Mouse (Mus musculus) adrenal gland, postnatal 4 days (tissue): Measurements from ENCODE around the gene Sms. TPM values are rescaled to one million over a fixed set of nuclear protein-coding genes. Genes with fewer than 3 reads are reported as not detected.

Experiments
- DNase-seq, 2 experiments: peaks; one replicate each; pipeline ENCODE4 v3.0.0; 2021 to 2022; ENCODE audit warnings: low spot score in 2 of 2, mixed read lengths in 2 of 2
- long read RNA-seq, 2 experiments: library from polyadenylated mRNA; stranded (forward); transcript quantifications; one replicate each; pipeline ENCODE4 v2.0.0; 2021
- total RNA-seq, 2 experiments: library from RNA; stranded (reverse); gene quantifications; 2 replicates each; pipeline ENCODE4 v1.2.3; 2021

The Sms gene
- 10 to 100 TPM; 26.0 to 27.3 TPM for total RNA-seq
- long read RNA-seq, experiment 1, transcript Sms-201 (11 exons, 3,717 nt) = major isoform, 12 of 17 reads
- long read RNA-seq, experiment 1, partial matches to known transcripts = 2 of 17 reads
- long read RNA-seq, experiment 1, other reads (novel, unspliced or antisense) = 3 of 17 reads
- long read RNA-seq, experiment 2, transcript Sms-201 (11 exons, 3,717 nt) = major isoform, 22 of 29 reads
- long read RNA-seq, experiment 2, partial matches to known transcripts = 2 of 29 reads
- long read RNA-seq, experiment 2, other reads (novel, unspliced or antisense) = 3 of 29 reads

DNA sequence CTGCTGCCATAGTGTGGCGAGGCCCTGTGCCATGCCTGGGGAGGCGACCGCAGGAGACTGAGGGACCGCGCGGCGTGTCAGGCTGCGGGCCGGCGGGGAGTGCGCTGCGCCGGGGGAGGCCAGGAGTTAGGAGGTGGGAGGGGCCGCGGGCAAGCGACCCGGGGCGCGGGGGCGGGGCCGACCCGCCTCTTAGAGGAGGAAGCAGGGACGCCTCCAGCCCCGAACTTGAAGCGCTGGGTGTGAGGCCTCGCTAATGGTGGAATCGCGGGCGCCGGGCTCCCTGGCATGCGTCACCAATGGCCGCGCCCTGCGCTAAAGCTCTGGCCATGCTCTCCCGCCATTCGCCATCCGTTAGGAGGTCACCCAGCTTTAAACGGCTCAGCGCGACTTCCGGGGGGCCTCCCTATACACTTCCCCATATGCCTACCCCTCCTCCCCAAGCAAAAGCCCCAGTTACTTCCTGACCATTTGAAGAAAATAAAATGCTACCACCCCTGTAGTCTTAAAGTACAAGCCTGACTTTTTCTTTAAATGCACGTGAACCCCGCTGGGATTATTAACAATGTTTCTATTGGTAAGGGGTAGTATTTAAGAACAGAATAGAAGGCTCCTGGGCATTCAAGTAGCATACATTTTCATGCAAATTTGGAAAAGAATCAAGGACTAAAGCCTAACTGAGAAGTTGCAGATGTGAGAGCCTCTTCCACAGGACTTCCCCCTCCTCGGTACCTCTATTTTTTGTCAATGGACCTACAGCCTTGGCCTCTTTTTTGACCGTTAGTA is at the start of gene Sms:
TSS of gene Sms (minus strand) at position 344 of the 783 bp plus-strand sequence.
- peak; percentile 32 to 36 for DNase-seq

DNA sequence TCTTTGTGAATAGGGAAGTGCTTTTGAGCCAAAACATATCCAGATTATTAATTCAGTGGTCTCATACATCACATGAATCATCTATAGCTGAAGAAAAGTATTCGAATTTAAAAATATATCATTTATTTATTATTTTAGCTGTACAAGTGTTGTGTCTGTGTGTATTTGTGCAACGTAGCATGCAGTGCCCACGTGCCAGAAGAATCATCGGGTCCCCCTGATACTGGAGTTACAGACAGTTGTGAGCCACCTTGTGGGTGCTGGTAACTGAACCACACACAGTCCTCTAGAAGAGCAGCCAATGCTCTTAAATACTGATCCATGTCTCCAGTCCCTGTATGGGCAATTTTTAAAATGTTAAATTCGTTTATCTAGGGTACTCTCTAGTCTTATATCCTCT is 14.3 kb upstream of the Sms start:
- no peak for DNase-seq

DNA sequence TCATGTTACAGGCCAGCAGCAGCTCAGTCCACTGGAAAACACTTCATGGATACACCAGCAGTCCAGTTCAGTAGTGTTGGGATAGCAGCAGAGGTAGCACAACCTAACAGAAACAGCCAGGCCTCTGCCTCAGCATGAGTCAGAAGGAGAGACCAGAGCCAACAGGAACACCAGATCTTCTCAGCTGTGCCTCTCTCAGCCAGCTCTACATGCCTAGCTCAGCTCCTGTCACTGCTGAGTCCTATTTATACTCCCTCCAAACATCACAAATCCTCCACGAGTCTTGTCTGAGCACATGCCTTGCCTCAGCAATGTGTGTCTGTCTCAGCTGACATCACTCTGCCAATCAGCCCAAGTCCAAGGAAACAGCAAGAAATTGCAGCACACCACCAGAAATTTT is 12.4 kb upstream of the Sms start:
- DNase-seq = no peak

DNA sequence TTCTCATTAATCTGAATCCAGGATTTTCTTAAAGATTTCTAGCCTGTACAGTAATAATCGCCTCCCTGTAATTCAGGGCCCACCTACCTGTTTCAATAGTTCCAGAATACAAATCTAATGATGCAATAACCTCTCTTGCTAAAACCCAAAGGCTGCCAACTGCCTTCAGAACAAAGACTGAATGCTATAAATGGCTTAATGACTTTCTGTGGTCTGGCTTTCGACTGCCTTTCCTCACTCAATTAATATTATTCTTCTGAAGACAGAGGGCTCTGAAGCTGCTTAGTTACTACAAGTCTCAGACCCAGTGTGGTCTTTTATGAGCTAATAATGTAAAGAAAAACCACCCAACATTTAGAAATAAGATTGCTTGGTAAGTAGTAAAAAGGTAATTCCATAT is 9.8 kb upstream of the Sms start:
- no peak for DNase-seq

DNA sequence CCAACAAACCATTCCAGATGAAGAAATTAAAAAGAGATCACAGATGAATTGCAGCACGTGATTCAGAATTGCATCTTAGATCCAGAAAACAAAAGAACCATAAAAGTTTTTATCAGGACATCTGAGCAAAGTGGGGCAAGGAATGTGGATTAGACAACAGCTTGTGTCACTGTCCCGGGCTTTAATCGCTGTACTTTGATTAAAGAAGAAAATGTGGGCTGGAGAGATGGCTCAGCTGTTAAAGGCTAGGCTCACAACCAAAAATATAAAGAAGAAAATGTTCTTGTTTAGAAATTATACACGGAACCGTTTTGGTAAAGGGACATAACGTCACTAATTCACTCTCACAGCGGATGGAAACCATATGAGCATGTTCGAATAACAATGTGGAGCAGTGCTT is 7.9 kb upstream of the Sms start:
- DNase-seq = no peak

DNA sequence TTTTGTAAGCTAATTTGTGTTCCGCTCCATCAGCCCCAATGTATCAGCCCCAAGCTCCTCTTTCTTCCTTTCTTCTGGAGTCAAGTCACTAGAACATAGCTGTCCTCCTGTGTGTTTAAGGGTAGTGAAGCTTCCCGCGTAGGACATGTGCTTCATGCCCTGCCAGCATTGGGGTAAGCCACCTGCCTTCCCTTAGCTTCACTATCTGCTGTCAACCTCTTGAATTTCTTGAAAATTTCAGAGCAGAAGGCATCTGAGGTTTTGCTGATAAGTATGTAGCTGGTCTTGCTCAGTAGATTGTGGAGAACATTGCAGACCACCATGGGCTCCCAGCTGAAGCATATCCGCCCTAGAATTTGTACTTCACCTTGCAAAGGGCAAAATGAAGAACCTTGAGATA is 1.1 kb upstream of the Sms start:
- DNase-seq = no peak

DNA sequence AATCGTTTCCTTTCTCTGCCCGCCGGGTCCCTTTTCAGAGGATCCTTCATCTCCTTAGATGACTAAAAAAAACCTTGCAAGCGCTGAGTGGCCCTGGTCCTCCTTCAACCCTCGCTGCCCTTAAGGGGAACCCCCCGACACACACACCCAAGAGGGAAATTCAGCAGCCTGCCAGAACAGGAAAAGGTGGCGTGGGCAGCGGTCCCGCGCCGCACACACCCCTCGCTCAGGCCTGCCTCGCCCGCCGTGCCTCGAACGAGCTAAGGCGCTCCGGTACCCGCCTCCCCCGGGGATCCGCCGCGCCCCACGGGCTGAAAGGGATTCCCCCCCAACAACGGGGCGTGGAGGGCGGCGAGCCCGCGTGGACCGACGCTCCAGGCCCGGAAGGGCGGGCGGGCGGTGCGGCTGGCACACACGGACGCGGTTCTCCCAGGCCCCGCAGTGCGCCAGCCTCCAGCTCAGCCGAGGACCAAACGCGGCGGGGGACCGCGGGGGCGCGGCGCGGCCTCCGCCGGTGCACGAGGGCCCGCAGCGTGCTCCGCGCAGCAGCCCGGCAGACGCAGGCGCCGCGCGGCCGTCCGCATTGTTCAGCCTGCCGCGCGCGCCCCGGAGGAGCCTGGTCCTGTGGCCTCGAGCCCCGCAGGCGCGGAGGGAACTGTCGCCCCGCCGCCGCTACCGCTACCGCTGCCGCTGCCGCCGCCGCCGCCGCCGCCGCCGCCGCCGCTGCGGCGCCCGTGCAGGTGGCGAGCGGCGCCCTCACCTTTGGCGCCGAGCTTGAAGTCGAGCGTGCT is 747 bp downstream of the Sms start:
- peak; percentile 3 for DNase-seq

DNA sequence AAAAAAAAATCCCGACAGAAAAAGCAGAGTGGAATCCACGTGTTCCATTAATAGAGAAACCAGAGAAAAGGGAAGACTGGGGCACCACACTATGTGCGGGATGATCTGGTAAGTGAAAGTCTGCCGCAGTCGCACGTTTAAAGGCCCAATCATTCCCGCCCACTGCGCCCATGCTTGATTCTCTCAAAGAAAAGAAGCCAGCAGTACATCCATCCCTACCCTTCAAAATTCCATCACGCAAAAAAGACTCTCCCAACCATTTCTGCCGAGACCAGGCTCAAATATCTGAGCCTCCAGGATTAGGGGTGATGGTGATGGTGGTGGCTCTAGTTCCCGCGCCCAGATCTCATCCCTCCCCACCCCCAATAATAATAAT is 1.3 kb downstream of the Sms start:
- DNase-seq = no peak

DNA sequence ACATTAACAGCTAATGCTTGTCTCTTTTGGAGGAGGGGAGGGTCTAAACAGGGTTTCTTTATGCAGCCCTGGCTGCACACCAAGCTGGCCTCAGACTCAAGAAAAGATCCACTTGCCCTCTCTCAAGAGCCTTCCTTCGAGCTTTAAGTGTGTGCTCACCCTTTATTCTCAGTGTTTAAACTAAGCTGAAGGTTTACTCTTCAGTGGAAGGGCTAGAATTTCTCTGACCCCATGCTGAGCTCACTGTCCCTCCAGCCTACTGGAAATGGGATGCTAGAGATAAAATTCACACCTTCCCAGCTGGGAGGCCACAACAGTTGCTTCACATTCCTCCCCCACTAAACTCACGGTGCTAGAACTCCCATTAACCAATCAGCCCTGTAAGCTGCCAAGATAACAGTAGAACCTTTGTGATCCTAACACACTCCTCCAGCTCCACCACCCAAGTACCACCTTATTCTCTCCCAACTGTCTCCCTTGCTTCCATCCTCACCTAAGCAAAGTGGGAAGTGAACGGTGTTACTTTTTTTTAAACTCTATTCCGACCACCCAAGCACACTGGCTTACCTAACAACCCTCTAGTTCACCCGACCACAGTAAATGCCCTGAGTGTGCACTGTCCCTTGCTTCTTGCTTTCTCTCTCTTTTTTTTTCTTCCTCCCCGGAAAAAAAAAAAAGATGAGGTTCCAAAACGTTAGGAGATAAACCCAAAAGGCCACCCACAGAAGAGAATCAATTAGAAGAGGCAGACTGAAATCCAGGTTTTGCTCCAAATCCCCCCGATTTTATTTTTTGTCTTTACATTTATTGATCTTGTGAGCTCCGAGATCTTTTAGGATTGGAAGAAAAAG is 2.0 kb downstream of the Sms start:
- no peak for DNase-seq

DNA sequence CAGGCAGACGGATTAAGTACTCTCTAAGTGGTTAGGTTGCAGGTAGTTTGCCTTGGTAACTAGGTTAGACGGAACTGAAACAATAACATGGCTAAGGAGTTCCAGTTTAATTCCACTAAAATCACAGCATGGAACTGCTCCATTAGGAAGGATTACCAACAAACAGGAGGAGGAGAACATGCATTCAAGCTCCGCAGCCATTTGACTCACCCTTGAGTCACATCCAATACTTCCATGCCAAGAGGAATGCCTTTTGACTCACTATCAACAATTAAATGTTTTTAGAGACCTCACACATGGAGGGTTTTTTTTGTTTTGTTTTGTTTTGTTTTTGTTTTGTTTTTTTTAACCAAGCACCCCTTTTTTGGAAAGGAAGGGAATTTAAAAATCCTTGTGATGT is 3.3 kb downstream of the Sms start:
- no peak for DNase-seq

DNA sequence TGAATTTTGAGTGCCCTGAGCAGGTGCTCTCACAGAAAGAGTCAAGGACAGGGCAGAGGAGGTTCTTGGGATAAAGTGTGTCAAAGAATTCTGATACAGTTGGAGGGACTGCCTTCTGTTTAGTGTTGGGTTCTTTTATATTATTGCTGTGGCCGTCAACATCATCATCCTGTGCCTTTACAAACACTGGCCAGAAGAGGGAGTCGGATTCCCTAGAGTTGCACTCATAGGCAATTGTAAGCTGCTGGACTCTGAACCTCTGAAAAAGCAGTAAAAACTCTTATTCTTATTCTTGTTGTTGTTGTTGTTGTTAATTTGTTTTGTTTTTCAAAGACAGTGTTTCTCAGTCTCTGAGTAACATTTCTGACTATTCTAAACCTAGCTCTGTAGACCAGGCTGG is 5.3 kb downstream of the Sms start:
- DNase-seq = no peak

DNA sequence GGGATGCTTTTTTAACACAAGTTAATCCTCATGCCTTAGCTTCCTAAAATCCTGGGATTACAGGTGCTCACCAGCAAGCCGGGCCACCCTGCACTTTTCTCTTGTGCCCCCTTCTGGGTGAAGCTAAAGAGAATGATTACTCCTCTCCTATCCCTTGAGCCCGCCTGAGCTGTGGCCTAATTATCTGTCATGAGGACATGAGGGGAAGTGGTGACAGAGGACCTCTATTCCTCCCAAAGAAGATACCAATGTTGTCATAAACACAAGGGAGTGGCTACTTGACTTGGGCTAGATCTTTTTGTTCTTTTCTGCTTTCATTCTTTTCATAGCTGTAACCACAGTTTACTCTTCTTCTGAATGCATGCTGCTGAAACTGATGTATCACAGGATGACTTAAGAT is 9.2 kb downstream of the Sms start:
- DNase-seq = no peak

DNA sequence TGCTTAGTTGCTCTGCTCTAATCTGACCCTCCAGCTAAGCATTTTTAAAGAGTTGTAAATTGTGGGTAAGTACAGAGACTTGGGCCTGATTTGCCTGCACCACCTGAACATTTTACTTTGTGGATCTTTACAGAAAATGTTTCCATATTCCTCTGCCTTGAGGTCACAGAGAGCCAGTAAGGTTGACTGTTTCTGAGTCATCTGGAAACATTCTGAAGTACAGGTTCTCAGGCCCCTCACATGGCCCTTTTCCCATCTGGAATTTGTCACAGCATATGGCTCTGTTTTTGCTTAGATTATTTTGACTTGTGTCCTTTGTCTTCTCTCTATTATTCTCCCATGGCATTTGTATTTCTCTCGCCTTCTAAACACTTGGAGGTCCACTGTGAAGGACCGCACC is 10.2 kb downstream of the Sms start:
- no peak for DNase-seq

DNA sequence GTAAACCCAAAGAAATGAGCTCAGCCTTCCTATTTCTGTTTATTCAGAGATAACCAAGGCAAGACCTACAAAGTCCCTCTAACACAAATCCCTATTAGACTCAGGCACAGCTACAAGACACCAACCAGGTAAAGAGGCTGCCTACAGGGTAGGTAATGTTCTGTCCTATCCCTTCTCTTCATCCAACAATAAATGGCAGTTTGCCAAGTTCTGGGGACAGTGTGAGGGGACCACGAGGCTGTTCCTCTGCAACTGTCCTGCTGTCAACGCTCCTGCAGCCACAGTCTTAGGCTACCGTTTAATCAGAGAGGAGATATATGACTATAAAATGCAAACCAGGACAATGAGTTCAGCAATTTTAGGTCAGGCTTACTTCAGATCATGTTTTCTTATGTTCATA is 14.8 kb downstream of the Sms start:
- DNase-seq = no peak

DNA sequence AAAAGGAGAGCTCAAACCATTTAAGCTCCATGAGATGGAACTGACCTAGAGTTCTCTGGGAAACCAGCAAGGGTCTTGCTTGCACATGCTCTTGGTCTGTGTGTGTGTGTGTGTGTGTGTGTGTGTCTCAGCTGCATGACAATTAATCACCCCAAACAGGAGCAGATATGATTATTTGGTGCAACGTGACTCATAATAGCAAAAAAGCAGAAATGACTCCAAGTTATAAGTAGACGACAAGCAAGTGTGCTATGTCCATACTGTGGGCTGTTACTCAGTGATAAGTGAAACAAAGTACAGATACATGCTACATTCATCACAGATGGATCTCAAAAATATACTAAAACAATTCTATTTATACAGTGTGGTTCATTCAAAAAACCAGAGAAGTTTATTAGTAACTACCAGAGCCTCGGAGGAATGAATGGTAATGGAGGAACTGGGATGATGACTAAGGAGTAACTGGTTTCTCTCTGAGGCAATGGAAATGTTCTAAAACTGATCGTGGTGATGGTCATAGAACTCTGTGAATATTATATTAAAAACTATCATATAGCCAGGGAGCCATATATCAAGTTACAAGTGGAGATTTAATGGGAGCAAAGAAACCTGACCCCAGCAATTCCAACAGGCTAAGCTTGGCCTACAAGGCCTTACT is 15.8 kb downstream of the Sms start:
- no peak for DNase-seq

DNA sequence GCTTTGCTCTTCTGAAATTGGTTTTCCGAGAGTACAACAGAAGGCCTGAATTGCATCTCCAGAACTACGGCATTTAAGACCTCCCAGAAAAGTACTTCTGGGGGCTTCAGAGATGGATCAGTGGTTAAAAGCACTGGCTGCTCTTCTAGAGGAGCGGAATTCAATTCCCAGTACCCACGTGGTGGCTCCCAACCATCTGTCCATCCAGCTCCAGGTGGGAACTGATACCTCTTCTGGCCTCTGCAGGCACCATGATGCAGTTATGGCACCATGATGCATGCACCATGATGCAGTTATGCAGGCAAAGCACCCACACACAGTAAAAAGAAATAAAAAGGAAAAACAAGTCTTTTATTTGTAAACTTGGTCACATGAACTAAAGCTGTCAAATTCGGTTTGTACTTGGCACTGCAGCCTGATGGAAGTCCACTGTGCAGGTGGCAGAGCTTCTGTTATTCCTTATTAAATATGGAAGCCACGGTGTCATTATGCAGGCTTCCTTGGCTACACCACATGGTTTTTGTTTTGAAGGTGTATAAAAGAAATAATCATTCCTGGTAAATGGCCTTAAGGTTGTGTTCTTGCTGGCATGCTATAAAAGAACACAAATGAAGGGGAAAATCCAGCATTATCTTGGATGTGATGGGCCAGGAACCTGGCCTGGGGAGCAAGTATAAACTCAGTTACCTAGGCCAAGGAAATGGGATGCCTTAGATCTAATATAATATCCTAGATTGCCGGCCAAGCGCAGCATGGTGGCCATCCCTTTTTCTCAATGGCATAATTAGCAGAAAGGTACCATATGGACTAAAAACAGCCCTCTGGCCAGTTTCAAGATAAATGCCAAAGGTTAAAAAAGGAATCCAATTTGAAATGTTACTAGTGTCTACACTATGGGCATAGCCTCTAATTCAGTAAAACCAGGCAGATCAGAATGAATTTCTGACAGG is 20.1 kb downstream of the Sms start:
- DNase-seq = no peak

DNA sequence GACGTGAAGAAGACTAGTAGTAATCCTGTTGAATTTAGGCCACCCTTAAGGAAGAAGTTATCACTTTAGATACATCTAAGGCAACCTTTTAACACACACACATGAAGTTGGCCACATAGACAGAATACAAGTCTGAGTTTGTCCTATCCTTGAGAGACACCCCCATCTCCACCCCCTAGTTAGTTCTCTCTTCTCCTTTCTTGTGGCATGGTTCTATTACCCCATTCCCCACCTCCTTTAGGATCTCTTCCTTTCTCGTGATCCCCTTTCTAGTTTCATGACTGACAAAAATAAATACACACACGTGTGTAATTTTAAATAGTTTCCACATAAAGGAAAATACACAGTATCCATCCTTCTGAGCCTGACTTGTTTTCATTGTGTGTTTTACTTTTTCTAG is 23.3 kb downstream of the Sms start:
- no peak for DNase-seq

DNA sequence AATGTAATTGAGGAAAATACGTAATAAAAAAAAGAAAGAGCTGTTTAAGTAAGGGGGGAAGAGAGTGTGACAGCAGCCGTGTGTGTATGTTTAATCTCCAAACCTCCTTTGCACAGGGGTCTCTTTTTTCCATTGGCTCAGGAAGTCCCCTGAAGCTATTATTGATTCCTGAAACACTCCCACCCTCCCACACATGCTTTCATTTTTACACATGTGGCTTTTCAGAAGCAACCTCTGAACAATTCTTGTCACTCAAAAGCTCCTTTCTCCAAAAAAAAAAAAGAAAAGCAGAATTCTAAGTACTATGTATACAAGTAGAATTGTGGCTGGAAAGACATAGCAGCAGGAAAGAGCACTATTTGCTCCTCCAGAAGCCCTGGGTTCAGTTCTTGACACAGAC is 24.0 kb downstream of the Sms start:
- no peak for DNase-seq

DNA sequence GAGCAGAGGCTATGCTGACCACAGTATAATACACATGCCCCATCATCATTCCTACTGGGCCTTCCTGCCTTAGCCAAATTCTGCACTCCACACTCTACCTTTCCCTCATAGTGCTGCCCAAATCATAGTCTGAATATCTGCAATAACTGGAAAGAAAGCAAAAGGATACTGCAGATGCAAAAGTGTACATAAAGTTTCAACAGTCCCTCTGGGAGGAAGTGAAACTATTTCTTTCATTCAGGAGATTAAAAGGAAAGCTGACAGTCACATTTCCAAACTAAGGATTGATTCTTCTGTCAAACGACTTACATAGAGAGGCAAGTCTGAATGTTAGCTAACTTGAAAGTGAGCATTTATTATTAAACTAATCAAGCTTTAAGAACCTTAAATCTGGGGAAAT is 26.1 kb downstream of the Sms start:
- DNase-seq = no peak

DNA sequence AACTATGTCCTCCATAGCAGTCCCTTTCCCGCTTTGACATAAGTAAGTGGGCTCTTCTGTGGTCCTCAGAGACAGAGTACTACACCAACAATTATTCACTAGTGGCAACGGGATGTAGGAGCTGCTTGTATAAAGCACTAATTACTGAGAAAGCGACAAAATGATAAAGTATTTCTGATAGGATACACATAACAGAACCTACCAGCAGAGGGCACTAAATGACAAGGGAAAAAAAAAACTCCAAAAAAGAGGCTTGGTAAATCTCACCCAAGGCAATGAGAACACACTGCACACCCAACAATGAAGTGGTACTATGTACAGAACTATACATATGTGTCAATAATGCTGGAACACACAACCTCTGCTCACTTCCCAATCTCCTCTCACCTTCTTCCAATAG is 29.4 kb downstream of the Sms start:
- DNase-seq = no peak
